Mouse (Mus musculus) midbrain, embryonic 13.5 days (tissue): Measurements from ENCODE around the gene Vps13d. TPM values are rescaled to one million over a fixed set of nuclear protein-coding genes. Genes with fewer than 3 reads are reported as not detected.

Source experiments
- ATAC-seq: fragments of 200-750 bp; cut with Nextera tagmentation; 2 replicates; pipeline ENCODE4 v1.8.0; 2017; ENCODE audit warnings: mild to moderate bottlenecking, moderate TSS enrichment, moderate library complexity
- H3K27ac ChIP-seq: fragments of 300-500 bp; sonication (generic); 2 replicates; pipeline ENCODE4 v1.5.1; 2015; ENCODE audit warnings: inconsistent platforms, mild to moderate bottlenecking, moderate library complexity
- H3K27me3 ChIP-seq: fragments of 300-500 bp; sonication (generic); 2 replicates; pipeline ENCODE4 v1.6.1; 2015; ENCODE audit warnings: mild to moderate bottlenecking, inconsistent platforms
- H3K36me3 ChIP-seq: fragments of 300-500 bp; sonication (generic); 2 replicates; pipeline ENCODE4 v1.6.1; 2015; ENCODE audit warnings: mild to moderate bottlenecking, inconsistent platforms
- H3K4me1 ChIP-seq: fragments of 300-500 bp; sonication (generic); replicated peaks from 2 replicates; pipeline ENCODE4 v1.6.1; 2015; ENCODE audit warnings: inconsistent platforms
- H3K4me2 ChIP-seq: fragments of 300-500 bp; sonication (generic); replicated peaks from 2 replicates; pipeline ENCODE4 v1.6.1; 2015; ENCODE audit warnings: moderate library complexity, mild to moderate bottlenecking, inconsistent platforms
- H3K4me3 ChIP-seq: fragments of 300-500 bp; sonication (generic); replicated peaks from 2 replicates; pipeline ENCODE4 v1.5.1; 2015; ENCODE audit warnings: mild to moderate bottlenecking, inconsistent platforms
- H3K9ac ChIP-seq: fragments of 300-500 bp; sonication (generic); replicated peaks from 2 replicates; pipeline ENCODE4 v1.6.1; 2015; ENCODE audit warnings: mild to moderate bottlenecking, inconsistent platforms
- H3K9me3 ChIP-seq: fragments of 300-500 bp; sonication (generic); 2 replicates; pipeline ENCODE4 v1.6.1; 2016; ENCODE audit warnings: mild to moderate bottlenecking, inconsistent platforms
- WGBS: fragments of 180-500 bp; shearing (Covaris S2); methylation state at CpG from one replicate; pipeline ENCODE4 v1.1.7; 2015; 5-methylcytosine and 5-hydroxymethylcytosine counted together
- polyA plus RNA-seq: library from polyadenylated mRNA; unstranded; fragments of >200 nt; fragmentation: Nextera tagmentation; extraction: Ambion mirVana; gene quantifications from 2 replicates; pipeline ENCODE4 v1.2.1, GENCODE M21; 2015

Vps13d gene
- polyA plus RNA-seq, 1 experiment from 2014 or later, result 9.4 TPM

DNA sequence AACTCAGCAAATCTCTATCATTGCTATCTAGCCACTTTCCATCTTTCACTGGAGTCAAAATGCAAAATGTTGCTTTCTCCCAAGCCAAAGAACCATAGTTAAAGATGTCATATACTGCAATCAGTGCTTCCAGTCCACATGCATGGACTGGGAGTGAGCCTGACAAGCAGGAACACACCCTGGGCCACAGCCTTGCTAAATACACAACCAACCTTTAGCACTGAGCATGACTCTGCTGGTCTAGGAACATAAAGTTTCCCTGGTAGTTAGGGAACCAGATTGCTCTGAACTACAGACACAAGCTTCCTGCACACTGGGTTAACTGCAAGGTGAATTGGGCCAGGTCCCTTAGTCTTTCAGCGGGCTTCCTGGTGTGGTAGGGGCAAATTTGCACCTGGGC lies 64.0 kb downstream of the Vps13d start:
- ATAC-seq, result no peak
- Histone ChIP-seq H3K9me3 (no peaks in the 10 kb centered on the region), H3K36me3 (peaks cover 83% of the 10 kb centered on the region), H3K27me3 (no peaks in the 10 kb centered on the region), H3K27ac (no peak overlapping the region), H3K4me1 (no peaks in the 10 kb centered on the region), H3K4me3 (no peak overlapping the region), H3K9ac (no peak overlapping the region), H3K4me2 (no peak overlapping the region)
- 92% methylated on average over 1 of the region's 1 CpGs for WGBS

- Histone ChIP-seq H3K9ac (no peak overlapping the region), H3K36me3 (peaks cover 85% of the 10 kb centered on the region)
These were observed 64.8 kb downstream of the Vps13d start for GRCm38 (mm10) chr4:145129956-145130548.

GRCm38 (mm10) chr4:145125463-145126220 lies 69.2 kb downstream of the Vps13d start:
- H3K9me3 ChIP-seq, result no peaks in the 10 kb centered on the region
- no peak overlapping the region for H3K4me2 ChIP-seq
- H3K27me3 ChIP-seq, result no peaks in the 10 kb centered on the region
- no peak for ATAC-seq
- H3K4me1 ChIP-seq, result 0 out of 2 replicates have a peak, but pooled peaks cover 2% of the 10 kb centered on the region
- no peak overlapping the region for H3K27ac ChIP-seq
- H3K9ac ChIP-seq, result no peak overlapping the region
- WGBS, result 90% methylated on average over 4 of the region's 4 CpGs
- peaks cover 84% of the 10 kb centered on the region for H3K36me3 ChIP-seq
- no peak overlapping the region for H3K4me3 ChIP-seq

More at GRCm38 (mm10) chr4:145129956-145130548, 64.8 kb downstream of the Vps13d start:
- H3K9me3 ChIP-seq, result no peaks in the 10 kb centered on the region
- H3K4me3 ChIP-seq, result no peak overlapping the region
- 0 out of 2 replicates have a peak, but pooled peaks cover 2% of the 10 kb centered on the region for H3K4me1 ChIP-seq
- H3K27me3 ChIP-seq, result no peaks in the 10 kb centered on the region
- H3K4me2 ChIP-seq, result no peak overlapping the region
- no peak for ATAC-seq
- no peak overlapping the region for H3K27ac ChIP-seq

- H3K9ac ChIP-seq, result no peak overlapping the region
- 88% methylated on average over 4 of the region's 4 CpGs for WGBS
- H3K36me3 ChIP-seq, result peaks cover 81% of the 10 kb centered on the region
- no peaks in the 10 kb centered on the region for H3K27me3 ChIP-seq
- H3K4me2 ChIP-seq, result no peak overlapping the region
- no peaks in the 10 kb centered on the region for H3K9me3 ChIP-seq
- H3K27ac ChIP-seq, result no peak overlapping the region
- no peak overlapping the region for H3K4me3 ChIP-seq
- 0 out of 2 replicates have a peak, but pooled peaks cover 2% of the 10 kb centered on the region for H3K4me1 ChIP-seq
- ATAC-seq, result no peak
These were observed 70.4 kb downstream of the Vps13d start for GRCm38 (mm10) chr4:145124419-145124818.

GRCm38 (mm10) chr4:145111641-145112040 lies 83.2 kb downstream of the Vps13d start:
- Histone ChIP-seq H3K36me3 (peaks cover 90% of the 10 kb centered on the region), H3K9ac (no peak overlapping the region), H3K9me3 (no peaks in the 10 kb centered on the region), H3K4me1 (no peaks in the 10 kb centered on the region), H3K4me2 (no peak overlapping the region), H3K27me3 (no peaks in the 10 kb centered on the region), H3K27ac (no peak overlapping the region), H3K4me3 (no peak overlapping the region)
- no peak for ATAC-seq
- 55% methylated on average over 4 of the region's 4 CpGs for WGBS

DNA sequence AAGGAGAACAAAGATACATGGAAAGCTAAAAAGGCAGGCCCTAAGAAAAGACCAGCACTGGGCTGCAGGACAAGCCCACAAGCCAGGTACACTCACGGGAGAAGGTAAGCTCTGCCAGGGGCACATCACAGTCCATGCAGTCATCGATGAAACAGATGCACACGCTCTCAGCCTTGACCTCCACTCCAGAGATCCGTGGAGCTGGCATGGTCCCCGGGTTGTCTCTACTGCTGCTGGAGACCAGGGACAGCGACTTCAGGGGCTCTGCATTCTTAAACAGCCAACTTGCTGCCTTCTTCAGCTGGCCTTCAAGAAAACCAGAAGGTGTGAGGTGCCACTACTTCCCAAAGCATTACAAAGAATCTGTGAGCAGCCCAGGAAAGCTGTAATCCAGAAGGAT lies 84.1 kb downstream of the Vps13d start:
- WGBS, result 94% methylated on average over 6 of the region's 6 CpGs
- no peak overlapping the region for H3K27ac ChIP-seq
- no peak for ATAC-seq

GRCm38 (mm10) chr4:145106796-145107195 lies 88.0 kb downstream of the Vps13d start:
- ATAC-seq, result no peak
- peaks cover 11% of the 10 kb centered on the region for H3K4me1 ChIP-seq
- H3K36me3 ChIP-seq, result peaks cover 89% of the 10 kb centered on the region
- 89% methylated on average over 6 of the region's 6 CpGs for WGBS
- no peak overlapping the region for H3K4me2 ChIP-seq
- H3K9me3 ChIP-seq, result no peaks in the 10 kb centered on the region
- no peak overlapping the region for H3K27ac ChIP-seq
- no peak overlapping the region for H3K9ac ChIP-seq
- H3K4me3 ChIP-seq, result no peak overlapping the region
- no peaks in the 10 kb centered on the region for H3K27me3 ChIP-seq

More for the DNA sequence above, 84.1 kb downstream of the Vps13d start:
- Histone ChIP-seq H3K9me3 (no peaks in the 10 kb centered on the region), H3K36me3 (peaks cover 90% of the 10 kb centered on the region), H3K4me1 (no peaks in the 10 kb centered on the region), H3K9ac (no peak overlapping the region), H3K4me2 (no peak overlapping the region), H3K27me3 (no peaks in the 10 kb centered on the region), H3K4me3 (no peak overlapping the region)

DNA sequence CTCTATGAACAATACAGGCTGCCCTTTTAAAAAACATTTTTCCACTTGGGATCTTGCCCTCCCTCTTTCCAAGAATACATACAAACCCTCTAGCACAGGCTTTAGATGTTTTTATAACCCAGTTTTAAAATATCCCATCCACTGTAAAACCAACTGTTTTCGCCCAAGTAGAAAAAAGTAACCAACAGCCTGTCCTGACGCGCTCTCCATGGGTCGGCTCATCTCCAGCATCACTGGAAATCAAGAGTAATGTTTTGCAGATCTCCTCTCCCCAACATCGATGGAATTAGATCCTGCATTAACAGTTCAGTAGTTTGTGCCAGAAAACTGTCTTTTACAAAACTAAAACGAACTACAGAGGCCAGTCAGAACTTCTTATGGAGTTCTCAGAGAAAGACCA lies 89.5 kb downstream of the Vps13d start:
- Histone ChIP-seq H3K9me3 (no peaks in the 10 kb centered on the region), H3K4me3 (no peak overlapping the region), H3K27ac (peak overlapping the region; percentile 58), H3K4me2 (no peak overlapping the region), H3K27me3 (no peaks in the 10 kb centered on the region), H3K9ac (no peak overlapping the region), H3K36me3 (peaks cover 78% of the 10 kb centered on the region), H3K4me1 (peaks cover 11% of the 10 kb centered on the region)
- no peak; the same call in 1 of the 2 replicates for ATAC-seq
- WGBS, result 45% methylated on average over 6 of the region's 6 CpGs

DNA sequence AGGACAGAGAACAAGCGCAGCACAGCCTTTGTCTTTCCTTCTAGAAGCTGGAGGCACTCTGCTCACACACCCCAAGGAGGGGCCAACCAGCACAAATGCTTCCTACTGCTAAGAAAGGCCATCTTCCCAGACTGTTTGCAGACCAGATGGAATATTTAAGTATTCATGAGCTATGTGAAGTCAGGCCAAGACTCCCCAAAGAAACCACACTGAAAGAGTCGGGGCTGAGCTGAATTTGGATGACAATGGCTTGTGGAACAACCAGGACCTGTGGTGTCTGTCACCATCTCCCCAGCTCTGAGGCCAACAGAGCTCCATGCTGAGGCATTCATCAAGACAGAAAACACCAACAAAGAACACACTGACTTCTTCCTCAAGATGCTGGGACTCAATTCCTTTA lies 89.9 kb downstream of the Vps13d start:
- H3K4me1 ChIP-seq, result peaks cover 11% of the 10 kb centered on the region
- no peak overlapping the region for H3K9ac ChIP-seq
- ATAC-seq, result peak; percentile 90
- H3K9me3 ChIP-seq, result no peaks in the 10 kb centered on the region
- no peaks in the 10 kb centered on the region for H3K27me3 ChIP-seq
- no peak overlapping the region for H3K4me2 ChIP-seq
- WGBS, result 11% methylated on average over 2 of the region's 2 CpGs
- H3K27ac ChIP-seq, result peak overlapping the region; percentile 58; the same call in 1 of the 2 replicates
- H3K36me3 ChIP-seq, result peaks cover 74% of the 10 kb centered on the region
- no peak overlapping the region for H3K4me3 ChIP-seq

GRCm38 (mm10) chr4:145103617-145104016 lies 91.2 kb downstream of the Vps13d start:
- Histone ChIP-seq H3K4me2 (no peak overlapping the region), H3K36me3 (peaks cover 75% of the 10 kb centered on the region), H3K27me3 (no peaks in the 10 kb centered on the region), H3K9me3 (no peaks in the 10 kb centered on the region), H3K9ac (no peak overlapping the region), H3K4me1 (peaks cover 11% of the 10 kb centered on the region), H3K4me3 (no peak overlapping the region), H3K27ac (no peak overlapping the region)
- ATAC-seq, result no peak

- H3K36me3 ChIP-seq, result peaks cover 75% of the 10 kb centered on the region
These were observed 92.7 kb downstream of the Vps13d start for GRCm38 (mm10) chr4:145101823-145102718.

GRCm38 (mm10) chr4:145099853-145100252 lies 95.0 kb downstream of the Vps13d start:
- Histone ChIP-seq H3K27ac (no peak overlapping the region), H3K36me3 (peaks cover 75% of the 10 kb centered on the region), H3K4me2 (no peak overlapping the region), H3K9ac (no peak overlapping the region), H3K4me3 (no peak overlapping the region), H3K27me3 (no peaks in the 10 kb centered on the region), H3K4me1 (peaks cover 3% of the 10 kb centered on the region), H3K9me3 (no peaks in the 10 kb centered on the region)
- no peak for ATAC-seq
- 91% methylated on average over 6 of the region's 6 CpGs for WGBS

More at GRCm38 (mm10) chr4:145101823-145102718, 92.7 kb downstream of the Vps13d start:
- Histone ChIP-seq H3K27ac (no peak overlapping the region), H3K4me1 (peaks cover 11% of the 10 kb centered on the region), H3K27me3 (no peaks in the 10 kb centered on the region), H3K4me2 (no peak overlapping the region), H3K9me3 (no peaks in the 10 kb centered on the region), H3K4me3 (no peak overlapping the region), H3K9ac (no peak overlapping the region)
- WGBS, result 88% methylated on average over 6 of the region's 6 CpGs
- ATAC-seq, result no peak
